Mouse (Mus musculus) forebrain, embryonic 11.5 days (tissue): ENCODE results near the gene Abca12. TPM values are rescaled to one million over a fixed set of nuclear protein-coding genes. Genes with fewer than 3 reads are reported as not detected.

Experiments
- ATAC-seq: fragments of 200-750 bp; cut with Nextera tagmentation; replicated peaks from 2 replicates; pipeline ENCODE4 v1.8.0; 2017; ENCODE audit warnings: moderate TSS enrichment; ENCODE audit not compliant: low FRiP score
- DNase-seq: peaks from one replicate; pipeline ENCODE4 v3.0.0-alpha.2; 2017; ENCODE audit warnings: low spot score
- H3K27ac ChIP-seq: fragments of 300-500 bp; sonication (generic); 2 replicates; pipeline ENCODE4 v1.5.1; 2014; ENCODE audit warnings: low read depth, low read length
- H3K27me3 ChIP-seq: fragments of 300-500 bp; sonication (generic); 2 replicates; pipeline ENCODE4 v1.6.1; 2014; ENCODE audit warnings: mild to moderate bottlenecking, low read length, mixed read lengths; ENCODE audit not compliant: control insufficient read depth, insufficient read depth
- H3K36me3 ChIP-seq: fragments of 300-500 bp; sonication (generic); 2 replicates; pipeline ENCODE4 v1.6.1; 2014; ENCODE audit warnings: mild to moderate bottlenecking, low read length, moderate library complexity, mixed read lengths; ENCODE audit not compliant: control insufficient read depth, insufficient read depth
- H3K4me1 ChIP-seq: fragments of 300-500 bp; sonication (generic); replicated peaks from 2 replicates; pipeline ENCODE4 v1.6.1; 2014; ENCODE audit warnings: low read length, mixed read lengths; ENCODE audit not compliant: control insufficient read depth, insufficient read depth
- H3K4me2 ChIP-seq: fragments of 300-500 bp; sonication (generic); 2 replicates; pipeline ENCODE4 v1.6.1; 2014; ENCODE audit warnings: low read depth, mild to moderate bottlenecking, low read length, moderate library complexity, mixed read lengths; ENCODE audit not compliant: severe bottlenecking
- H3K4me3 ChIP-seq: fragments of 300-500 bp; sonication (generic); 2 replicates; pipeline ENCODE4 v1.5.1; 2014; ENCODE audit warnings: low read depth, low read length
- H3K9ac ChIP-seq: fragments of 300-500 bp; sonication (generic); 2 replicates; pipeline ENCODE4 v1.6.1; 2014; ENCODE audit warnings: low read length
- H3K9me3 ChIP-seq: fragments of 300-500 bp; sonication (generic); 2 replicates; pipeline ENCODE4 v1.6.1; 2016; ENCODE audit warnings: low read length, mixed read lengths; ENCODE audit not compliant: control insufficient read depth
- WGBS: fragments of 180-500 bp; shearing (Covaris S2); extraction: QIAGEN DNeasy Blood & Tissue Kit; methylation state at CpG from one replicate; pipeline ENCODE4 v1.1.7; 2014; 5-methylcytosine and 5-hydroxymethylcytosine counted together
- polyA plus RNA-seq: library from polyadenylated mRNA; unstranded; fragments of >200 nt; fragmentation: Nextera tagmentation; extraction: Ambion mirVana; gene quantifications from 2 replicates; pipeline ENCODE4 v1.2.1, GENCODE M21; 2014

Abca12 gene
- polyA plus RNA-seq, 1 experiment from 2014 or later = not detected

GRCm38 (mm10) chr1:71203581-71203980 is 211.1 kb downstream of the Abca12 start:
- DNase-seq = no peak
- no peak overlapping the region for H3K9ac ChIP-seq
- H3K4me2 ChIP-seq = no peak overlapping the region
- WGBS = 89% methylated on average over 4 of the region's 4 CpGs
- no peaks in the 10 kb centered on the region for H3K4me1 ChIP-seq
- H3K27me3 ChIP-seq = no peaks in the 10 kb centered on the region
- ATAC-seq = no peak
- H3K27ac ChIP-seq = no peak overlapping the region
- H3K9me3 ChIP-seq = no peaks in the 10 kb centered on the region
- no peaks in the 10 kb centered on the region for H3K36me3 ChIP-seq
- H3K4me3 ChIP-seq = no peak overlapping the region

GRCm38 (mm10) chr1:71196191-71196590 is 218.5 kb downstream of the Abca12 start:
- H3K9me3 ChIP-seq = no peaks in the 10 kb centered on the region; the same call in 1 of the 2 replicates
- no peaks in the 10 kb centered on the region for H3K4me1 ChIP-seq
- ATAC-seq (no peak), DNase-seq (no peak)
- no peak overlapping the region for H3K9ac ChIP-seq
- no peaks in the 10 kb centered on the region for H3K27me3 ChIP-seq
- WGBS = 92% methylated on average over 6 of the region's 6 CpGs
- H3K27ac ChIP-seq = no peak overlapping the region
- no peak overlapping the region for H3K4me3 ChIP-seq
- no peaks in the 10 kb centered on the region for H3K36me3 ChIP-seq
- no peak overlapping the region for H3K4me2 ChIP-seq

GRCm38 (mm10) chr1:71195333-71195732 is 219.4 kb downstream of the Abca12 start:
- ATAC-seq = no peak
- 88% methylated on average over 4 of the region's 4 CpGs for WGBS
- no peak overlapping the region for H3K27ac ChIP-seq

GRCm38 (mm10) chr1:71193931-71194330 is 220.8 kb downstream of the Abca12 start:
- no peak for ATAC-seq
- Histone ChIP-seq H3K27me3 (no peaks in the 10 kb centered on the region), H3K4me2 (no peak overlapping the region), H3K4me3 (no peak overlapping the region), H3K27ac (no peak overlapping the region), H3K9ac (no peak overlapping the region), H3K36me3 (no peaks in the 10 kb centered on the region), H3K9me3 (no peaks in the 10 kb centered on the region; the same call in 1 of the 2 replicates), H3K4me1 (no peaks in the 10 kb centered on the region)
- 48% methylated on average over 1 of the region's 1 CpGs for WGBS
- no peak for DNase-seq

More at GRCm38 (mm10) chr1:71195333-71195732, 219.4 kb downstream of the Abca12 start:
- H3K9ac ChIP-seq = no peak overlapping the region
- no peaks in the 10 kb centered on the region for H3K4me1 ChIP-seq
- no peak for DNase-seq
- no peaks in the 10 kb centered on the region; the same call in 1 of the 2 replicates for H3K9me3 ChIP-seq
- no peak overlapping the region for H3K4me2 ChIP-seq
- H3K4me3 ChIP-seq = no peak overlapping the region
- H3K36me3 ChIP-seq = no peaks in the 10 kb centered on the region
- no peaks in the 10 kb centered on the region for H3K27me3 ChIP-seq

Other genes starting within 250 kb of the Abca12 start
- gene Atic, start 142.2 kb upstream of the Abca12 start, polyA plus RNA-seq = 31.2 and 36.8 TPM in 2 replicates
- gene Fn1, start 238.3 kb upstream of the Abca12 start, polyA plus RNA-seq = 110 and 120 TPM in 2 replicates